Mouse (Mus musculus): ENCODE data around the gene Tbc1d14.

GRCm38 (mm10) chr5:36601492-36601891 lies 8.4 kb upstream of the Tbc1d14 start:
- TF ChIP-seq CTCF (IDR thresholded peaks at IDR 0.05; ENCODE audit: insufficient read depth, low read depth, low read length), result no peak
- no peak for TF ChIP-seq POLR2A (IDR thresholded peaks at IDR 0.05; ENCODE audit: insufficient read depth, low read depth, low read length)

Measured in olfactory bulb, adult 2 months (tissue).